Mouse (Mus musculus): ENCODE measurements at regions not wholly inside any gene's neighbourhood (a gene's known extent, or its start where the extent isn't known, plus 50 kb on each side); places are given as distances from the start of the nearest gene placed in this dataset.
A peak's percentile ranks its signal among the peaks of the same experiment; 100 is the strongest.

DNA sequence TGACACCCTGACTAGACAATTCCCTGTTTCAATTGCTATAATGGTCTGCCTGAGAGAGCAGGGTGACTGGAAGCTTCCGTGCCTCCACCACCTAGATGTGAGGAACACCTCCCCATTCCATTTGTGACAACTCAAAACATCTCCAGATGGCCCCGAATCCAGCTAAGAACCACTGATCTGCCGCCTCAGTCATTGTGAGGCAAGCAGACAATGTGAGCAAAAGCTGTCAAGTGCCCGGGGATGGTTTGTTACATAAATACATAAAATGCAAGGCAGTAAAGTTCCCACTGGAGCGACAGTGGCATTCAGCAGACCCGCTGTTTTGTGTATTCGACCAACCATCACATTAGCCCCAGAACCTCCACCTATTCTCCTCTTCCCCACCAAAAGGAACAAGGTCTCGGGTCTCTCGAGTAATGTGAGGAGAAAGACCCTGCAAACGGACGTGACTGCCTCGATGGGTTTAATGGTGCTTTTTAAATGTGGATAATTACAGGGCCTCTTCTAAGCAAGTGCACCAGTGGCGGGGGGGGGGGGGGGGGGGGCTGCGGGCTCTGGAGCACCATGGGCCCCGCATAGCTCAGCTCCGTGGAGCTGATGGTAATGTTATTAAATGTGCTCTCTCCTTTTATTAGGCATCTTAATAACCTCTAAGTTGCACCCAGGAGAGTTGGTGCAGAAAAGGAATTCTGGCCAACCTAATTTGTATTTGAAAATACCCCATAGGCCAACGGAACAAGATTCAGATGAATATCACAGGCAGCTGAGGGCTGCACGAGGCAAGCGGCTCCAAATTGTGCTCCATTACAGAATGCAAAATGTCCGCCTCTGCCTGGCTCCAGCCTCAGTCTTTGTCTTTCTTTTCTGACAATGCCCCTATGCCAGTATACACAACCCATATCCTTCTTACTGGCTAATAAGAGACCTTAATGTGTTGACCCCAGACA lies 360.6 kb upstream of the Clint1 start:
- intact Hi-C loops (cut with DNase I), result no loop called here
- no peak for DNase-seq (ENCODE audit: low spot score in 2 of 2)

DNA sequence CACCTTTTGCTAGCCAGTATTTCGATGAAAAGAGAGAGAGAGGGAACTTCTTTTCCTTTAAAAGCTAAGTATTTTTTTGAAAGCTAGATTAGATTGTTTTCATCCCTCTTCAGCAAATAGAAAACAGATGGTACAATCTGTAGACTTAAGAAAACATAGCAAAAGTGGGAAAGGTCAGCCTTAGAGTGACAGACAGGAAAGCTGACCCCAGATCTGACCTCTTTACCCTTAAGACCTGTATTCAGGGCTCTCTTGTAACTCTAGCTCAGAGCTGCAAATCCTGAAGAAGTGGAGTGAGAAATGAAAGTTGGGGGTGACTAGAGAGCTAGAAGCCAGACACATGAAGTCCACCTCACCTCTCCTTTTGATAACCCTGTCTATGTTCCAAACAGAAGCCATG lies 356.6 kb upstream of the Clint1 start:
- no peak for DNase-seq (ENCODE audit: low spot score in 2 of 2)
- intact Hi-C loops (cut with DNase I), result no loop called here

DNA sequence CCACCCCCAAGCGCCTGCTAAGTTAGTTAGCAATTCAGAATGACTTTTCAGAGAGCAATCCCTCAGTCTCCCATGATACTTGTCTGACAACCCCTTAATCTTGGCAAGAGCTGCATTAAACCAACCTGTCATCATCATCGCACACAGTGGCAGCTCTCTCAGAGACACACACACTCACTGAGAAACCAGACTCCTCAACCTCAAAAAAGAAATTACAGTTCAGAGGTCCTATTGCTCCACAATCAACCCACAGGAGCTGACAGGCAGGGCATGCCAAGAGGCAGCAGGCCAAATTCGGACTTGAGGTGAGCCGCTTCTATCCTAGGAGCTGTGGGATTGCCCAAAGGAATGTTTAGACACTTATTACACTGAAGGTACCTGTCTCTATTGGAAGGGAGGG lies 343.3 kb upstream of the Clint1 start:
- intact Hi-C loops (cut with DNase I), result no loop called here
- no peak for DNase-seq (ENCODE audit: low spot score in 2 of 2)

DNA sequence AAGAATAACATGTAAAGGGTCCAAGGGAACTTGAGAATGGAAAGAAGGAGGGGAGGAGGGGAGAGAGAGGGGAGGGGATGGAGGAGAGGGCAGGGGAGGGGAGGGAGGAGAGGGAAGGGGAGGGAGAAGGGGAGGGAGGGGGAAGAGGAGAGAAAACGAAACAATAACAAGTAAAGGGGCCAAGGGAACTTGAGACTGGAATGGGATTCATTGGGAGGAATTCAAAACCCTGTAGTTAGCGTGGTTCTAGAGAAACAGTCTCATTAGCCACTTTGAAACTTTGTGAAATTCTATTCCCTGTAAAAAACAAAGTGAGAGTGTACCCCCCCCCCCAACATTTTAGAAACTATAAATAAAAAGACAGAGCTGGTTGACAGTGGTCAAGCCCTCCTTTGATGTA lies 342.6 kb upstream of the Clint1 start:
- intact Hi-C loops (cut with DNase I), result no loop called here
- no peak for DNase-seq (ENCODE audit: low spot score in 2 of 2)

DNA sequence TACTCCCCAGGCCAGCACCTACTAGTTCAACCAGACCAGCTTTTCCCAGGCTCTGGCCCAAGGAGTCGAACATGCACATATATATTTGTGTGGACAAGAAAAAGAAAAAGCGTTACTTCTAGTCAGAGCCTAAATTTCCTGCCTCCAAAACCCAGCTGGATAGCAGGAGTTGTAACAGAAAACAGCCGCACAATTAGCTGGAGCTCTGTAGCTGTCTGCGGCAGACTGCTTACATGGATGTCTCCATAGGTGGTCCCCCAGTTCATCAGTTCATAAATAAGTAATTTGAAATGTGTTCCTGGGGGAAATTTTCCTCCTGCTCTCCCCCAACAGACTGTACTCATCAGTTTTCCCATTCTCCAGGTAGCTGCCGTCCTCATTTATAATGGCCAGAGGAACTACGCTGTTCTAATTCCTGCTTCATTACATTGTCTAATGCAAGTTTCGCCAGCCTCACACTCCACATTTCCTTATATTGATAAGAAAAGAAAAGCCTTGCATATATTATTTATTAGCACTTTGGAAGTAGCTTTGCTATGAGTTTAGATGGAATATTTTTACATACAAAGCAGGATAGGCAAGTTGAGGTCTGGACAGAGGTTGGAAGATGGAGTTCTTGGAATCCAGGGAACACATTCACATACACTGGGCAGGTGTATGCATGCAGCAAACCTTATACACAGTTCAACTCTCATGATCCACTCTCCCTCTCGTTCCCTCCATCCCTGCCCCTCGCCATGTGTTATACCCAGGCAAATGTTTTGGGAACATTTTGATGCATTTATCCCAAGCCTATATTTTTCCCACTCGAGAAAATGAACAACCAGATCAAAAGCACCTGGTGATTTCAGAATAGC lies 337.2 kb upstream of the Clint1 start:
- intact Hi-C loops (cut with DNase I), result no loop called here
- no peak for DNase-seq (ENCODE audit: low spot score in 2 of 2)

DNA sequence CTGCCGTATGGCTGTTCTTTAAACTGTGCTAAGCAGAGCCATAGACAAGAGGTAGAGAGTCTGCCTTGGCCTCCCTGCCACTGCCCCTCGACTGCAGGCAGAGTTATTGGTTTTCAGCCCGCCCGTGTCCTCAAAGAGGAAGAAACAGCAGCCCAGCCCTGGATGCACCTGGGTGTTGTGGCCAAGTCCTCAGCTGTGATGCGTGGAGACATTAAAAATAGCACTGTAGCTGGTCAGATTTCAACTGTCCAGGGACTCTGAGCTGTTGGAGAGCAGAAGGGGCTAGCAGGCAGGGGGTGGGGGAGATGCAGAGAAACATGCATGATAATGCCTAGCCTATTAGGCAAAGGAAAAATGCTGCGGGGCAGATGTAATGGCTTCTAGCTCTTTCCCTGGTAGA lies 327.1 kb upstream of the Clint1 start:
- no peak for DNase-seq (ENCODE audit: low spot score in 2 of 2)
- intact Hi-C loops (cut with DNase I), result no loop called here

DNA sequence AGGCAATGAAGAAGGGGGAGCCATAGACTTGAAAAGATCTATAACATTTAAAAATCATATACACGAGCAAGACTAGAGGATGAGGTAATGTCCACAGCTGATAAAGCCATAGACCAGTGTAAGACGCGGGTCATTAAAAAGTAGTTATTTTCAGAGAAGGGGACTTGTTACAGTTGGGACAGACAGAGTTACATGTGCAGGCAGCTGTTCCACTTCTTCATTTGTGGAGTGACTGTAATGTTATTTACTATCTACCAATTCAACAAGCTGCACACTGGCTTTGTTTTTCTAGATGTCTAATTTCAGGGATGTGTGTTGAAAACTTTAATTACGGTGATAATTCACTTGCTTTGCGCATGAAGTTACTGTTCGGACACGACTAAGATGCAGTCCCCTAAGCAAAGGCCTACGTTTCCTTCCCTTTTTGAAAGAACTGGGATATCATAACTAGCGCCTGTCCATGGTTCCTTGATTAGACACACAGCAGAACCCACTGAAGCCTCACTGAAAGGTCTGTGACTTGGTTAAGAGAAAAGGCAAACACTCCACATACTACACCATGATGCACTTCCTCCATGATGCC lies 320.7 kb upstream of the Clint1 start:
- intact Hi-C loops (cut with DNase I), result no loop called here

DNA sequence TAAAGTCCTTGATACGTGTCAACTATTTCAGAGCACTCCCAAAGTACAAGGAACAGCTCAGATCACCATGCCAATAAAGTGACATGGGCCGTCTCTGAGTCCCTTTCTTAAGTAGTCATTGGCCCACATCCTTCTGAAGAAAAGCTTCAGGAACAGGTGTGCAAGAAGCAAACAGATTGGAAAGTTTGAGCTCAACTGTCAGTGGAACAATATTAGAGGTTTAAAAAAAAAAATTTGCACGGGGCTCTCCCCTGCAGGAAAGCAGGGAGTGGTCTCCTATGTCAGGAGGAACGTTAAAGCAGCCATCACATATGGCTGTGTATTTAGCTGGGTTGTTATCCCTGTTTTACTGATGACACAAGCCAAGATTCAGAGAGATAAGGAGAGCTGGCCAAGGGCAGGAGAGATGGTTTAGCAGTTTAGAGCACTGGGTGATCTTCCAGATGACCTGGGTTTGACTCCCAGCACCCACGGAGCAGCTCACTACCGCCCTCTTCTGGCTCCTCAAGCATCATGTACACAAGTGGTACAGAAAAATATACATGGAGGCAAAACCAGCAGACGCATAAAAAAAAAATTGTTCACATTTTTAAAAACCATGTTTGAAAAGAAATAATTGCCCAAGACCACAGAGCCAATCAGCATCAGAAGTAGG lies 318.3 kb upstream of the Clint1 start:
- DNase-seq (ENCODE audit: low spot score in 2 of 2), result no peak
- intact Hi-C loops (cut with DNase I), result no loop called here

More for the DNA sequence above, 320.7 kb upstream of the Clint1 start:
- no peak for DNase-seq (ENCODE audit: low spot score in 2 of 2)

DNA sequence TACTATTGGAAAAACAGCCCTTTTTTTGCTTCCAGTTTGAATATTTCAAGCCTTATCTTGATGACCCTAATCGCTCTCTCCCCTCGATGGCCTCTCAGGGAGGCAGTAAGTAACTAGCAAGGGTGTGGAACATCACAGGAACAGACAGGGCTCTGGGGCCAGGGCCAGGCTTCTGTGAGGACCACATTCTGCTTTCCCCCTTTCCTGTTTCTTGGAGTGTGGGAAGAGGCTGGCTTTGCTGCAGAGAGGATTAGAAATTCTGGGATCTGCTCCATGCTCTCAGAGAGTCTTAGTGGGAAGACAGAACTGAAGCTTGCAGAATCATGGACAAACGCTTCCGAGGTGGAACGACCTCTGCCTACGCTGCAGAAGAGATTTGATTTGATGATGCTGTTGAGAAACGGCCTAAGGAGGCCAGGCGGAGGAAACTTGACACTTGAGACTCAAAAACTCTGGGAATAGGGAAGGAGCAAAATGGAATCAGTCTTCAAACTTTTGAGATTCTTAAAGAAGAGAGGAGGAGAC lies 316.3 kb upstream of the Clint1 start:
- intact Hi-C loops (cut with DNase I), result no loop called here

DNA sequence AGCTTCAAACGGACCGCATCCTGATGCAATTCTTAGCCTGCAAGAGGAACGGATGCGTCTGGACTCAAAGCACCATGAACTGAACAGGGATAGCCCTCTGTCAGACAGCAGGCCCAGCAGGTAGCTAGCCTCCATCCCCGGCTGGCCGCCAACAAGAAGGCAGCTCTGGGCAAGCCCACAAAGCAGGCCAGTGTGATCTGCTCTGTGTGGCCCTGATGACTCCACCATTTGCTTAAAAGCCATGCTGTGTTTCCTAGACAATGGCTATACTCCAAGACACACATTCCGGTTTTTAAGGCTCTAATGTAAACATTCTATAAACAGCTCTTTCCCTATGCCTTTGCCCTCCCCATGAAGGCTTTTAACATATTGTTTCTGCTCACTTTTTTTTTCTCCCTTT lies 313.8 kb upstream of the Clint1 start:
- intact Hi-C loops (cut with DNase I), result loop anchor here (2.0 kb wide), 1 partner anchor 927 kb away; no protein-coding TSS in a partner anchor
- no peak for DNase-seq (ENCODE audit: low spot score in 2 of 2)

More for the DNA sequence above, 316.3 kb upstream of the Clint1 start:
- no peak for DNase-seq (ENCODE audit: low spot score in 2 of 2)

DNA sequence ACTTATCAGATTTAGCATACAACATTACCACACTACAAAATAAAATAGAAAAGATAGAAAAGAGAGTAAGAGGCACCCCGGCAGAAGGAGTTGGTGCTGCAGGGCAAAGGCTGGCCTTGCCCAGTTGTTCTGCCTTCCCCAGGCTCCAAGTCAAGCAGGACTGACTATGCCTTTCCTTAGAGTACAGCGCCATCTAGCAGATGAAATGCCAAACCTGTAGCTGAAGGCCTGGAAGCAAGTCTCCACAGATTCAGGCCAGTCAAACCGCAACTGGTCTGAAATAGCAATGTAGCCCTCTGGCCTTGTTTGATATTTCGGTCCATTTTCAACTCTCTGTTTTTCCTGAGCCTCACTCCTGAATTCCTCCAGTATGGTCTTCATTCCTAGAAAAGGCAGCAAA lies 312.4 kb upstream of the Clint1 start:
- DNase-seq (ENCODE audit: low spot score in 2 of 2), result peak; percentile 78 to 83
- intact Hi-C loops (cut with DNase I), result loop anchor here (2.0 kb wide), 1 partner anchor 929 kb away; no protein-coding TSS in a partner anchor

DNA sequence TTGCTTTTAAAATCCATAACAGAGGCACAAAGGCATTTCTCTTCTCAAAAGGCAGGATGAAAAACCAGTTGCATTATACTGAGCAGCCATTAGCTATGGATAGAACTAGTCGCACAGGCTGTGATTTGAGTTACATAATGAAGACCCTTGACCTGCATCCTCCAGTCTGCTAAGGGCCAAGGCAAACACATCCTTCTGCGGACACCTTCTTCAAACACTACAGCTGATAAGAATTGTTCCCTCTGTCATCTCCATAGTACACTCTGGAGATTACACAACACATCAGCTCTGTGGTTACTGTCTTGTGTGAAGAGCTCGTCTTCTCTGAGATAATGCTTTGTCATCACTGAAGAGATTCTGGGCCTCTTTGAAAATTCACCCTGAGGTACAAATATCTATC lies 307.3 kb upstream of the Clint1 start:
- intact Hi-C loops (cut with DNase I), result loop anchor here (5.0 kb wide), 1 partner anchor 333 kb away; no protein-coding TSS in a partner anchor
- DNase-seq (ENCODE audit: low spot score in 2 of 2), result no peak

DNA sequence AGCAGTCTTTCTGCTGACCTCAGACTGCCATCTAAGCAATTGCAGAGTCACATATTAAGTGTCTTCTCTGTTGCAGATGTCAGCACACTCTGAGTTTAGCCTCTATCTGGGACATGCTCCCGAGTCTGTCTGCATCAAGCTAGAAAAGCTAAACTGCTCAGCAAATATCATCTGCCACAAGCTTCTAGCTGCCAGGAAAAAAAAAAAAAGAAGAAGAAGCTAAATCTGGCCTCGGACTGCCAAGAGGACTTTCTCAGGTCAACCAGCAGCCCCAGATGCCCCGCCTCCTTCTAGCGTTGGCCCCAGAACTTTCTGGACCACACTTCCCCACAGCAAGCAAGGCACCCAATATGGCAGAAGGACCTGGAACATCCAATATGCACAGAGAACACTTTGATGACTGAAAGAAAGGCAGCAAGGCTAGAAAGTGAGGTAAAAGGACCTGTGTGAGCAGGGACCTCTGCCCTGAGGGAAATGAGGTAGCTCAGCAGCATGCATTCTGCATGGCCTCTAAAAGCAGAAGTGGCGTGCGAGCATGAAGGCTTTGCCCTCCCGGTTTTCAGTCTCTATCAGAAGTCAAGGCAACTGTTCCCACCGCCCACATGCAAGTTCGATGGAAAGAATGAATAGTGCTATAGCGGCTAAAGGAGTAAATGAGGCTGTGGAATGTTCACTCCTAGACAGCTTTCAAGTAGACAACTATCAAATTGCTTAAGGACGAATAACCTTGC lies 305.8 kb upstream of the Clint1 start:
- intact Hi-C loops (cut with DNase I), result loop anchor here (5.0 kb wide), 1 partner anchor 121 kb away; no protein-coding TSS in a partner anchor
- peak in 1 of 2 experiments; percentile 12 for DNase-seq (ENCODE audit: low spot score in 2 of 2)

DNA sequence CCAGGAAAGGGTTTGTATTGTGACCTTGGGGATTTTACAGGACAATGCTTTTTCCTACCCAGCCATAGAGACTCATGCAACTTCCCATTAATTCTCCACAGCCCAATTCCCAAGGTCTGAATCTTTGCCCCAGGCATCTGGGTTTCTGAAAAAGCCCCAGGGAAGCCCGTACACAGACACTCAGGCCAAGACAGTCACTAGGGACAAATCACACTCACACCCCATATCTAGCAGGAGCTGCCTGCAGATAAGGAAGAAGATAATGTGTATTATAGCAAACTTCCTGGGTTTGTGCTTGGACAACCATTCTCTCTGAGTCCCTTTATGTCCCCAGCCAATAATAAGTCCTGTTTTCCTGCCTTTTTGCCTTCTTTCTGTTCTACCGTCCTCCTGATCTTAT lies 305.0 kb upstream of the Clint1 start:
- intact Hi-C loops (cut with DNase I), result loop anchor here (5.0 kb wide), 1 partner anchor 120 kb away; no protein-coding TSS in a partner anchor
- no peak for DNase-seq (ENCODE audit: low spot score in 2 of 2)

DNA sequence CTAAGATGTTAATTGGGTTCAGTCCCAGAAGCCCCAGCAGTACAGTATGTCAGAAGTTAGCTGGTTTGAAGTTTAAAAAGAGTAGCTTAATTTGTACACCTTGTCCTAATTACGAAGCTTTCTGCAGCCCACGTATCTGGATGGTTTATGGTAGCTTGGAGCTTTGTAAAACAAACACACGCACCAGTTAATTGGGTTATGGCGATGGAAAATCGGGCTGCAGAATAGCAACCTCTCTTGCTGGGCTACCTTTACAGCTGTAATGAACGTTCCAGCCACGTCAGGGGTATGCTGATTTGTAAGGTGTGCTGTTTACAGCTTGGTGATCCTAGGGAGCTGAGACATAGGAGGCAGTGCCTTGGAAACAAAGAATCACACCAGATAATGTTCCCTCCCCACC lies 301.5 kb upstream of the Clint1 start:
- DNase-seq (ENCODE audit: low spot score in 2 of 2), result no peak
- intact Hi-C loops (cut with DNase I), result no loop called here

DNA sequence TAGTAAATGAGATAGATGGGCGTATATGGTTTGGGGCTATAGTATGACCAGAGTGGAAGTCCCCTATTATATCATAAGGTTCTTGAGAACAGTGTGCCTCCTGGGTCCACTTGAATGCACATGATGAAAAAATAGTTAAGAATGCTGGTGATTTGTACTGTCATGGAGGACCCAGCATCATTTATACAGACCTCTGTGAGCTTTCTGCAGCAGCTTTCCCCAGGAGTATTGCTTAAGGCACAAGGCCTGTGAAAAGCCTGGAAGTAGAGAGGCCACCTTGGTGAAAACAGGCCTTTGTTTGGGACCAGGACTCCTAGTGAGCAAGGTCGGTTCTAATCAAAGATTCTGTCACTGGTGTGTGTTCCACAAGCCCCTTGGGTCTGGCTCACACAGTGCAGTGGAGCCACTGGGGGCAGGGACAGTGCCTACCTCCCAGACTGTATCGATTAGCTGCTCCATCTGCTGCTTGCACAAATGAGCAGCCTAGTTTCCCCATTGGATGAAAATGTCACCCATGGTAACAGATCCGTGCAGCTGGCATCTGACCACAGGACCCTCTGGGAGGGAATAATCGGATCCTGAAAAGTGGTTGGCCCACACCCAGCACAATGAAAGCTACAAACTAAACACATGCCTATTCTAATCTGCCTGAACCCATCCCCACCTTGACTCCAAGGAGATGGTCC lies 274.2 kb upstream of the Clint1 start:
- DNase-seq (ENCODE audit: low spot score in 2 of 2), result no peak
- intact Hi-C loops (cut with DNase I), result no loop called here

DNA sequence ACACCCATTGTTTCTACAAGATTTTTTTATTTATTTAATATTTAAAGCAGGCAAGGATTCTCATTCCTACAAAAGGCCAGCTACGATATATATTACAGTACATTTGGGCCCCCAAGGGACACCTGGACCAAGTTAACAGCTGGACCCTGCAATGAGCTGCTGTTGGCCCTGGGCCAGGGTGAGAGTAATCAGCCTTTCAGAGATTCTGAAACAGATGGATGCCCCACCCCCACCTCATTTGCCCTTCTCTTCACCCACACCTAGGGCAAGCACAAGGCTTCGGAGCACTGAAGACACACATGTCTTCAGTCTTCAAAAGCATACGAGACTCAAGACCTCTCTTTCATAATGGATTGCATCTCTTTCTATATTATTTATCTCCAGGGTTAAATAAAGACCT lies 259.5 kb upstream of the Clint1 start:
- DNase-seq (ENCODE audit: low spot score in 2 of 2), result no peak
- intact Hi-C loops (cut with DNase I), result no loop called here
